Mouse (Mus musculus) R1 (cell line): ENCODE measurements around the gene Zfhx2.
A peak's percentile ranks its signal among the peaks of the same experiment; 100 is the strongest.
"Not testable (repeated sequence)": the region's sequence is repeated elsewhere in the genome, so short reads cannot be mapped to it uniquely, and the experiment has no call there.

Experiments
- DNase-seq: peaks from one replicate; pipeline ENCODE4 v3.0.0-alpha.2; 2018; ENCODE audit warnings: low read depth, low spot score

Gene Zfhx2

GRCm38 (mm10) chr14:55047971-55048531 lies 44.1 kb downstream of the Zfhx2 start:
- peak; percentile 97 for DNase-seq

- DNase-seq, result not testable (repeated sequence)
Measured at GRCm38 (mm10) chr14:55043694-55044093, 48.4 kb downstream of the Zfhx2 start.

GRCm38 (mm10) chr14:55032695-55033225 lies 59.4 kb downstream of the Zfhx2 start:
- DNase-seq, result peak; percentile 37

- peak; percentile 74 for DNase-seq
Measured at GRCm38 (mm10) chr14:55029034-55029698, 63.0 kb downstream of the Zfhx2 start.

- no peak for DNase-seq
Measured at GRCm38 (mm10) chr14:55028333-55028835, 63.7 kb downstream of the Zfhx2 start.

GRCm38 (mm10) chr14:55027653-55028052 lies 64.5 kb downstream of the Zfhx2 start:
- DNase-seq, result no peak

GRCm38 (mm10) chr14:55027251-55027650 lies 64.9 kb downstream of the Zfhx2 start:
- no peak for DNase-seq

- peak; percentile 47 for DNase-seq
Measured at GRCm38 (mm10) chr14:55025527-55025926, 66.6 kb downstream of the Zfhx2 start.

- peak; percentile 81 for DNase-seq
Measured at GRCm38 (mm10) chr14:55024236-55024635, 67.9 kb downstream of the Zfhx2 start.

- peak; percentile 66 for DNase-seq
Measured at GRCm38 (mm10) chr14:55023011-55023410, 69.1 kb downstream of the Zfhx2 start.

GRCm38 (mm10) chr14:55020394-55020793 lies 71.7 kb downstream of the Zfhx2 start:
- no peak for DNase-seq

- DNase-seq, result no peak
Measured at GRCm38 (mm10) chr14:55016876-55017275, 75.2 kb downstream of the Zfhx2 start.

GRCm38 (mm10) chr14:55015767-55016111 lies 76.4 kb downstream of the Zfhx2 start:
- DNase-seq, result no peak

- peak; percentile 100 for DNase-seq
Measured at GRCm38 (mm10) chr14:55014991-55015766, 76.9 kb downstream of the Zfhx2 start, which contains the start of gene Ngdn. Gene Ngdn, plus strand, starts transcription at chr14:55015454.

- DNase-seq, result no peak
Measured at GRCm38 (mm10) chr14:55014591-55014990, 77.5 kb downstream of the Zfhx2 start.

- DNase-seq, result peak; percentile 86
Measured at GRCm38 (mm10) chr14:55011116-55011515, 81.0 kb downstream of the Zfhx2 start.
